Mouse (Mus musculus) olfactory bulb, adult 2 months (tissue): ENCODE measurements at regions not wholly inside any gene's neighbourhood (a gene's known extent, or its start where the extent isn't known, plus 50 kb on each side); places are given as distances from the start of the nearest gene placed in this dataset.

Experiments
- CTCF ChIP-seq: fragments of 200-500 bp; IDR thresholded peaks from 2 replicates; pipeline ENCODE4 v1.5.1; 2012; ENCODE audit warnings: low read depth, mild to moderate bottlenecking, low read length, moderate library complexity; ENCODE audit not compliant: insufficient read depth
- POLR2A ChIP-seq: fragments of 200-500 bp; IDR thresholded peaks from 2 replicates; pipeline ENCODE4 v1.6.1; 2012; ENCODE audit warnings: mild to moderate bottlenecking, low read depth, low read length, moderate library complexity; ENCODE audit not compliant: insufficient read depth

DNA sequence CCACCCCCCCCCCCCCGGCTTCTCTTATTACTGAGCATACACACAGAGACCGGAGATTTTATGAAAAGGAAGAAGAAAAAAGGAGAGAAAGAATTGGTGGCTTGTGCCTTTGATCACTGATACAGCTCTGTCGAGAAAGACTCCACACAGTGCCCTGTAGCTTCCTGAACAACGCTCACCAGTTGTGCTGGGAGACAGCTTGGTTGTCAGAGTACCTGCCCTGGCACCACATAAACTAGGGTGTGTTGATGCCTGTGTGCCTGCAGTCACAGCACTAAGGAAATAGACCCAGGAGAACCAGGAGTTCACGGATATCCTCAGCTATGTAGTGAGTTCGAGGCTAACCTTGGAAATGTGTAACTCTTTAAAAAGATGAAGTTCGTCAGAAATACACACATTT is 66.7 kb upstream of the Dapk1 start:
- TF ChIP-seq CTCF (no peak), POLR2A (no peak)
